8 mouse cellular contexts compared by ENCODE assay signal in genomic region chr16:20498677-20499475, GRCm38 (mm10). TPM values are rescaled to one million over a fixed set of nuclear protein-coding genes. Genes with fewer than 3 reads are reported as not detected.
DNase-seq lines count a peak whose midpoint lies in the region; ATAC-seq lines count a peak whose summit lies in the region.

TSS of gene Eif2b5 (plus strand) at chr16:20498817.

- H3K4me2 ChIP-seq in lung, embryonic 16.5 days (ENCODE audit: low read depth, low read length), result peak within 1 kb of the TSS; percentile 90

- no peaks in the 10 kb centered on the region for H3K9me3 ChIP-seq in lung, embryonic 16.5 days (ENCODE audit: control insufficient read depth, low read length)

- H3K27ac ChIP-seq in lung, embryonic 16.5 days (ENCODE audit: low read length), result peak within 1 kb of the TSS; percentile 73

- H3K4me1 ChIP-seq in lung, embryonic 16.5 days (replicated peaks; ENCODE audit: control insufficient read depth, insufficient read depth, low read length), result peaks cover 11% of the 10 kb centered on the region

- H3K27me3 ChIP-seq in lung, embryonic 16.5 days (ENCODE audit: control insufficient read depth, insufficient read depth, low read depth, low read length), result no peaks in the 10 kb centered on the region

- peak within 1 kb of the TSS; percentile 92 for H3K9ac ChIP-seq in lung, embryonic 16.5 days (ENCODE audit: low read length)

- WGBS in lung, embryonic 16.5 days, result under 1% methylated on average over 47 of the region's 49 CpGs

- peaks cover 29% of the 10 kb centered on the region for H3K36me3 ChIP-seq in lung, embryonic 16.5 days (ENCODE audit: control insufficient read depth, insufficient read depth, low read length)

- H3K4me3 ChIP-seq in lung, embryonic 16.5 days (ENCODE audit: low read length), result peak within 1 kb of the TSS; percentile 84

- peak; percentile 93 for DNase-seq in MEL-GATA-1-ER (ENCODE audit: extremely low read depth, low read depth)
- peak; percentile 95 for DNase-seq in cerebellum, adult 8-10 months
- peak; percentile 93 for DNase-seq in forelimb bud, embryonic 11.5 days (ENCODE audit: low read depth, low spot score)
- DNase-seq in layer of hippocampus, adult 9-10 months (ENCODE audit: low spot score), result peak; percentile 94
- DNase-seq in ovary, postnatal 10 days (ENCODE audit: low spot score), result peak; percentile 78
- DNase-seq in thymus, postnatal 10 days (ENCODE audit: low spot score in 2 of 2), result peak; percentile 88 to 90

- ATAC-seq in hematopoietic stem cell, adult 5-6 weeks (replicated peaks in 1 of 2; ENCODE audit: insufficient read depth in 1 of 2, low FRiP score in 2 of 2, low TSS enrichment in 1 of 2, low read depth in 1 of 2, poor library complexity in 2 of 2, severe bottlenecking in 2 of 2), result peak; percentile 94 to 95
- peak; percentile 97 for ATAC-seq in lung, embryonic 16.5 days (ENCODE audit: low read depth)

RNA-seq across cellular contexts. Expression of gene Eif2b5, which starts in this region (rescaled TPM):
- 67.2 and 69.9 TPM in 2 replicates for total RNA-seq in hematopoietic stem cell, adult 5-6 weeks (2017)
- polyA plus RNA-seq in lung, embryonic 16.5 days (2015; fragmentation: Nextera tagmentation; extraction: Ambion mirVana), result 93.5 and 94.5 TPM in 2 replicates

Comparison
In these comparisons a context has a peak if more than half of its experiments do, and no peak if none do; other contexts are left out.
1. Peak in every context shown above with its lines: DNase-seq, ATAC-seq, H3K4me3 ChIP-seq and H3K27ac ChIP-seq.